Mouse (Mus musculus): ENCODE data around the gene Samd15.

GRCm38 (mm10) chr12:87229633-87230032, 30.1 kb downstream of the Samd15 start:
- TF ChIP-seq USF1 (IDR thresholded peaks at IDR 0.05; ENCODE audit: low read depth, low read length) (no peak), EP300 (IDR thresholded peaks at IDR 0.05; ENCODE audit: low read length) (no peak), MYC (IDR thresholded peaks at IDR 0.05; ENCODE audit: low read depth, low read length) (no peak), CTCF (conservative IDR thresholded peaks at IDR 0.05 in 1 of 2, IDR thresholded peaks at IDR 0.05 in 1 of 2; ENCODE audit: low read depth in 2 of 2, low read length in 2 of 2) (no peak), ZKSCAN1 (IDR thresholded peaks at IDR 0.05; ENCODE audit: borderline replicate concordance, low read depth, low read length) (no peak), POLR2A (IDR thresholded peaks at IDR 0.05; ENCODE audit: low read depth, low read length) (no peak), MAFK (IDR thresholded peaks at IDR 0.05; ENCODE audit: insufficient replicate concordance, low read length) (no peak), MAX (IDR thresholded peaks at IDR 0.05; ENCODE audit: low read length) (no peak), RCOR1 (conservative IDR thresholded peaks at IDR 0.05; ENCODE audit: low read depth, low read length) (no peak), USF2 (conservative IDR thresholded peaks at IDR 0.05; ENCODE audit: low read depth, low read length) (no peak), IRF4 (IDR thresholded peaks at IDR 0.05; ENCODE audit: low read depth, low read length) (no peak), HCFC1 (IDR thresholded peaks at IDR 0.05; ENCODE audit: low read depth, low read length) (no peak)

Measured in CH12.LX (cell line).